Mouse (Mus musculus) ES-Bruce4 (cell line): ENCODE results near the gene Ipo4. TPM values are rescaled to one million over a fixed set of nuclear protein-coding genes. Genes with fewer than 3 reads are reported as not detected.

Experiments
- H3K27ac ChIP-seq: 2 replicates; pipeline ENCODE4 v1.5.1; 2012; ENCODE audit warnings: low read length, inconsistent platforms; ENCODE audit not compliant: insufficient read depth
- H3K27me3 ChIP-seq: 2 replicates; pipeline ENCODE4 v1.6.1; 2012; ENCODE audit warnings: mild to moderate bottlenecking, low read length, inconsistent platforms; ENCODE audit not compliant: control insufficient read depth, poor library complexity, insufficient read depth, severe bottlenecking
- H3K36me3 ChIP-seq: 2 replicates; pipeline ENCODE4 v1.6.1; 2012; ENCODE audit warnings: inconsistent platforms, mild to moderate bottlenecking, low read length, moderate library complexity; ENCODE audit not compliant: control insufficient read depth, poor library complexity, insufficient read depth, severe bottlenecking
- H3K4me1 ChIP-seq: one replicate; pipeline ENCODE4 v1.8.1; 2011; ENCODE audit warnings: low read length; ENCODE audit not compliant: control insufficient read depth, insufficient read depth
- H3K4me3 ChIP-seq: 2 replicates; pipeline ENCODE4 v1.5.1; 2011; ENCODE audit warnings: low read depth, mild to moderate bottlenecking, low read length
- H3K9ac ChIP-seq: 2 replicates; pipeline ENCODE4 v1.6.1; 2012; ENCODE audit warnings: low read depth, mild to moderate bottlenecking, inconsistent platforms; ENCODE audit not compliant: poor library complexity, severe bottlenecking
- H3K9me3 ChIP-seq: replicated peaks from 2 replicates; pipeline ENCODE4 v1.6.1; 2012; ENCODE audit warnings: mild to moderate bottlenecking, low read length, inconsistent platforms; ENCODE audit not compliant: control insufficient read depth, poor library complexity, insufficient read depth, severe bottlenecking
- CTCF ChIP-seq: IDR thresholded peaks from one replicate; pipeline ENCODE4 v1.8.1; 2011; ENCODE audit warnings: low read depth, low read length
- EP300 ChIP-seq: IDR thresholded peaks from 2 replicates; pipeline ENCODE4 v1.6.1; 2011; ENCODE audit warnings: low read depth, low read length; ENCODE audit not compliant: insufficient read depth
- POLR2A ChIP-seq: IDR thresholded peaks from one replicate; pipeline ENCODE4 v1.8.1; 2011; ENCODE audit warnings: low read length; ENCODE audit not compliant: insufficient read depth
- polyA plus RNA-seq: library from polyadenylated mRNA; stranded (reverse); fragments of >200 nt; gene quantifications from 2 replicates; pipeline ENCODE4 v1.2.4, GENCODE M21; 2011; ENCODE audit warnings: low read depth; ENCODE audit not compliant: missing spikeins, insufficient read depth, insufficient read length

Ipo4 gene
- polyA plus RNA-seq, 1 experiment = 88.5 TPM

DNA sequence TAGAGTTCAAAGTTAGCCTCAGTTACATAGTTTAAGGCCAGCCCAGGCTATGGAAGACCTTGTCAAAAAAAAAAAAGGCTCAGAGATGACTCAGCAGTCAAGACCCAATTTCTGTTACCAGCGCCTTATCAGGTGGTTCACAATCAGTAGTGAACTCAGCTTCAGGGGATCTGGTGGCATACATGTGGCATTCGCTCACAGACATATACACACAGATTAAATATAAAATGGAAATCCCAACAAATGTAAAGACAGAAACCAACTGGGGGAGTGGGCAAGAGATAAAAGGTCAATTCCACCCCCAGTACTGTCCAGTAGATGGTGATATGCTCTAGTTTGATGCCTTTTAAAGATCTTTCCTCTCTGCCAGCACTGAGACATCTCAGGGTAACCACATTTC lies 49.6 kb downstream of the Ipo4 start:
- Histone ChIP-seq H3K9me3 (no peaks in the 10 kb centered on the region), H3K27me3 (no peaks in the 10 kb centered on the region), H3K4me1 (no peaks in the 10 kb centered on the region), H3K9ac (peak overlapping the region; percentile 29; the same call in 1 of the 2 replicates), H3K36me3 (peaks cover 3% of the 10 kb centered on the region; the same call in 1 of the 2 replicates), H3K27ac (no peak overlapping the region), H3K4me3 (no peak overlapping the region)
- TF ChIP-seq EP300 = no peak
- no peak for TF ChIP-seq CTCF
- no peak for TF ChIP-seq POLR2A

DNA sequence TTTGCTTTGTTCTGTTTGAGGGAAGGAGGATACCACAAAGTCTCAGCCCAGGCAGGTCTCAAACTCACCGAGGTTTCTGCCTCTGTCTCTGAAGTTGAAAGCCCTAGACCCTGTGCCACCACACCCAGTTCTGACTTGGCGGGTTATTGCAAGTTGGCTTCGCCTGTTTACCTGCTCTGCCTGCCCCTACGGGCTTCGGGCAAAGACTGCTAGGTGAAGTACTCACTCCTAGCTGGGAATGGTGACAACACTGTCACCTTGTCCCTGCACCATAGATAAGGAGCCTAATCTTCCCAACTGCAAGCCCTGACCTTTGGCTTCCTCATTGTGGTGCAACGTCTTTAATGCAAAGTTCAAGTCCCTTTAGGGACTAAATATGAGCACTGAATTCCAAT lies 50.2 kb downstream of the Ipo4 start:
- H3K27ac ChIP-seq = peak overlapping the region; percentile 65
- H3K9me3 ChIP-seq = no peaks in the 10 kb centered on the region
- TF ChIP-seq CTCF (no peak), POLR2A (no peak), EP300 (no peak)
- peak overlapping the region; percentile 20; the same call in 1 of the 2 replicates for H3K4me3 ChIP-seq
- peaks cover 9% of the 10 kb centered on the region for H3K36me3 ChIP-seq
- no peaks in the 10 kb centered on the region for H3K4me1 ChIP-seq
- H3K27me3 ChIP-seq = no peaks in the 10 kb centered on the region
- H3K9ac ChIP-seq = peak overlapping the region; percentile 29; the same call in 1 of the 2 replicates

DNA sequence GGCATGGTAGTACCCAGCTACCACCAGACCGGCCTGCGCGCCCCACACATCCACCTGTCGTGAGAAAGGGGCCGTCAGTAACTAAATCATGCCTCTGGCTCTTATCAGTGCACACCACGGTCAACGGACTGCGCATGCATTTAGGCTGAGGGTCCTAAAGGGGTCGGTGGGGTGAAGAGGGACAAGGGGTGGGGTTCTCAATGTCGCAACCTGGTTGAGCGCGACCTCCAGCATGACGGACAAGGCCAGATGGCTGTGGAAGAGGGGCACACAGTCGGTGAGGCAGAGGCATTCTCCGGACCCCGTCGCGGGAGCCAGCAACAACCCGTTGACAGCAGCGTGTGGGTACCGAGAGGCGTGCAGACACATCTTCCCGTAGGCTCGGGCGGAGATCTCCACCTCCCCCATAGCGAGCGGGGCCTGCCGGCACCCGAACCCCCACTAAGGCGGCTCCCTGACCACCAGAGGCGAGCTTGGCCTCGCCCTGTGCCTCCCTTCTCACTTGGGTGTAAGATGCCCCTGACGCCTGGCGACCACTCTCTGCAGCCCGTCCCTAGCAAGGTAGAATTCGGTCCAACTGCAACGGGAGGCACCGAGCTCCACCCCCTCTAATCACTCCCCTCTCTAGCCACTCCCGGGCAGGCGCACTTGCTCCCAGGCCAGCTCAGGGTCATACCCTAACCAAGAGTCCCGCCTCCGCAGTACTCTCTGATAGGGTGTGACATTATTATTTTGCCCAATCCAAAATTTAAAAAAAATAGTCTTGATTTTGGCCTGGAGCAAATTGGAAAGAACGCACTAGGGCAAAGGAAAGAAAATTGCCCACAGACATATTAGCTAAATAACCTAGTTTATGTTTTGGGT lies 50.8 kb downstream of the Ipo4 start, which contains the start of gene Emc9:
Gene Emc9 (minus strand): TSS at position 601 of the 864 bp plus-strand sequence.
- Histone ChIP-seq H3K27ac (peak within 1 kb of the TSS; percentile 65), H3K9ac (peak within 1 kb of the TSS; percentile 29), H3K9me3 (no peaks in the 10 kb centered on the region), H3K4me1 (peaks cover under 1% of the 10 kb centered on the region), H3K36me3 (peaks cover 9% of the 10 kb centered on the region), H3K4me3 (peak within 1 kb of the TSS; percentile 65), H3K27me3 (no peaks in the 10 kb centered on the region)
- TF ChIP-seq EP300 = no peak
- no peak for TF ChIP-seq CTCF
- peak; percentile 27 for TF ChIP-seq POLR2A

DNA sequence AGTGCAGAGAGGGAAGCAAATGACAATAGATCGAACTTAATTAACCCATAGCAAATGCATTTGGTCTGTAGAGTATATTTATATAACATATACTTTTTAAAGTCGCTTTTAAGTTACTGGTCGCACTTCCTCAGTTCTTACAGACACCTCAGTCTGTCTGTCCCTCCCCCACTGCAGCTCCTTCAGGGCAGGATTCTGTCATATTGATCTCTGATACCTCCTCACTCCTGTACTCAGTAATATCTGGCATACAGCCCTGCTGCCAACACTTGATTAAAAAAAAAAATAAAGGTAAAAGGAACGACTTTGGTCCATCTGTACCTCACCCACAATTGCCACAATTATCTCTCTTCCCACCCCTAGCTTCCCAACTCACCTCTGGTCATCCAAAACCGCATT lies 51.5 kb downstream of the Ipo4 start:
- H3K4me1 ChIP-seq = peaks cover 3% of the 10 kb centered on the region
- H3K9ac ChIP-seq = peak overlapping the region; percentile 7; the same call in 1 of the 2 replicates
- TF ChIP-seq EP300 = no peak
- TF ChIP-seq CTCF = no peak
- no peak for TF ChIP-seq POLR2A
- H3K27ac ChIP-seq = no peak overlapping the region
- H3K9me3 ChIP-seq = no peaks in the 10 kb centered on the region
- H3K36me3 ChIP-seq = peaks cover 9% of the 10 kb centered on the region
- H3K4me3 ChIP-seq = peak overlapping the region; percentile 65
- no peaks in the 10 kb centered on the region for H3K27me3 ChIP-seq

DNA sequence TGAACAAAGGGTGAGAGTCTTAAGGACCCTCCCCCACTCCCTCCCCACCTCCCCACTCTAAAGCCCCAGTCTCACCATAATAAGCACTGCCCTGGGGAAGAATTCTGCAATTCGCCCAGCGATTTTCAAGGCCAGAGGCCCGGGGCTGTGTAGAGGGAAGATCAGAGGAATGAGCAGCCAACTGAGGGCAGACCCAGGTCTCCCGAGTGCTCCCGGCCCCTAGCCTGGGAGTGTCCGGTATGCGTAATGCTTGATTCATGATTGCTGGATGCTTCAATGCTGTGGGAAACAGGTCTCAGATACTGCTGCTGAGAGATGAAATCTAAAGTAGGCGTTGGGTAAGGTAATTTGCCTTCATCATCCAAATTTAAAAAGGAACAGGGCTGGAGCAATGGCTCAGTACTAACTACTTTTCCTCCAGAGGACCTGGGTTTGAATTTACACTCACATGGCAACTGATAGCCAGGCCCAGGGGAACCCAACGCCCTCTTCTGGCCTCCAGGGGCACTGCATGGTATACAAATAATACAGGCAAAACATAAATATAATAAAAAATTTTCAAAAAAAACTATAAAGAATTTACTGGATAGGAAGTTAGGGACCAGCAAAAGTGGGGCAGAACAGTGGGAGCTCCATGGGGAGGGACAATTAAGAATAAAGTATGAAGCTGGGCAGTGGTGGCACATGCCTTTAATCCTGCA lies 53.6 kb downstream of the Ipo4 start:
- peak; percentile 54 for TF ChIP-seq CTCF
- TF ChIP-seq POLR2A = no peak
- Histone ChIP-seq H3K27ac (no peak overlapping the region), H3K4me1 (peaks cover 3% of the 10 kb centered on the region), H3K4me3 (no peak overlapping the region), H3K9me3 (no peaks in the 10 kb centered on the region), H3K9ac (no peak overlapping the region), H3K36me3 (peaks cover 9% of the 10 kb centered on the region), H3K27me3 (no peaks in the 10 kb centered on the region)
